Mouse (Mus musculus): Measurements from ENCODE around the gene Myl6.

Gene Myl6

DNA sequence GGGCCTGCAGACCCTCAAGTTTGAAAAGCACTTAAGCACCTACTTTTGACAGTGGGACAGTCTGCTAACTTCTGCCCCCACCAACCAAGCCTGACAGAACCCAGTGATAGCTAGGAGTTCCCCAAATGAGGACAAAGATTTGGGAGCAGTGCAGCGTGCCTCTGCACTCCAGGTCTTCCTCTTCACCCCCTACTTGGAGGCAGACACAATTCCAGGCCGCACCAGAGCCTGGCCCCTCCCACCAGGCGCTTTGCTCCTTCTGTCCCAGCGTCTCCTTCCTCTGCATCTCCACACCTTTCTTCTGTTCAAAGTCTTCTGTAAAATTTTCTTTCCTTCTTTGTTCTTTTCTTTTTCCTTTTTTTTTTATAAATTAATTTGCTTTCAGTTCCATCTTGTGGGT lies 4.2 kb downstream of the Myl6 start:
- no peak for DNase-seq (ENCODE audit: low read depth, low spot score)

DNA sequence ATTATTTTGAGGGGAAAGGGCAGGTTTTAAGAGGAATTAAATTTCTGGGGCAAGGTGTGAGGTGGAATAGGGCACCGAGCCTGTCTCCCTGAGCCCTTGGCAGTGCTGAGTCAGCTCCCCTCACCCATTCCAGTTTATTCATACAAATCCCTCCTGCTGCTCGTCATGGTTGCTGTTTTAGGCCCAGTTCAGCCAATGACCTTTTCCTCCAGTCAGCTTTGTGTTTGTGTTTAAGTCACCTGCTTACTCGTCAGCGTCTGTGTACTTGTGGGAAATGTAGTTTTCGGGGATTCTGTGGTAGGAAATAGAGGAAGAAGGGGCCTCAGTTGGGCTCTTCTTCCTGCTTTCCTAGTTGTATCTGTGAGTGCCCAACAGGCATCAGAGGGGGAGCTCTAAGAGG lies 4.6 kb downstream of the Myl6 start:
- no peak for DNase-seq (ENCODE audit: low read depth, low spot score)

DNA sequence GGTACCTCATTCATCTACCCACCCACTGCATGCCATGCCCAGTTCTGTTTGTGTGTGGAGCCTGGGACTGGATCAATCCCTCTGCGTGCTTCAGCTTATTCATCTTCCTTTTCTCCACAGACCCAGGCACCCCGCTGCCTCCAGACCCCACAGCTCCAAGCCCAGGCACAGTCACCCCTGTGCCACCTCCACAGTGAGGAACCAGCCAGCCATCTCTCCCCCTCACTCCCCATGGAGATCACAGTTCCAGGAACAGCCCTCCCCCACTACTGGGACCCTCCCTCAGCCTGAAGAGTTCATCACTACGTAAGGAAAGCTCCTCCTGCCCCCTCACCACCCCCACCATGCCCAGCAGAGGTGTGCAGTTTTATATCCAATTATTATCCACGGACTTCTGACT lies 5.2 kb downstream of the Myl6 start:
- no peak for DNase-seq (ENCODE audit: low read depth, low spot score)

DNA sequence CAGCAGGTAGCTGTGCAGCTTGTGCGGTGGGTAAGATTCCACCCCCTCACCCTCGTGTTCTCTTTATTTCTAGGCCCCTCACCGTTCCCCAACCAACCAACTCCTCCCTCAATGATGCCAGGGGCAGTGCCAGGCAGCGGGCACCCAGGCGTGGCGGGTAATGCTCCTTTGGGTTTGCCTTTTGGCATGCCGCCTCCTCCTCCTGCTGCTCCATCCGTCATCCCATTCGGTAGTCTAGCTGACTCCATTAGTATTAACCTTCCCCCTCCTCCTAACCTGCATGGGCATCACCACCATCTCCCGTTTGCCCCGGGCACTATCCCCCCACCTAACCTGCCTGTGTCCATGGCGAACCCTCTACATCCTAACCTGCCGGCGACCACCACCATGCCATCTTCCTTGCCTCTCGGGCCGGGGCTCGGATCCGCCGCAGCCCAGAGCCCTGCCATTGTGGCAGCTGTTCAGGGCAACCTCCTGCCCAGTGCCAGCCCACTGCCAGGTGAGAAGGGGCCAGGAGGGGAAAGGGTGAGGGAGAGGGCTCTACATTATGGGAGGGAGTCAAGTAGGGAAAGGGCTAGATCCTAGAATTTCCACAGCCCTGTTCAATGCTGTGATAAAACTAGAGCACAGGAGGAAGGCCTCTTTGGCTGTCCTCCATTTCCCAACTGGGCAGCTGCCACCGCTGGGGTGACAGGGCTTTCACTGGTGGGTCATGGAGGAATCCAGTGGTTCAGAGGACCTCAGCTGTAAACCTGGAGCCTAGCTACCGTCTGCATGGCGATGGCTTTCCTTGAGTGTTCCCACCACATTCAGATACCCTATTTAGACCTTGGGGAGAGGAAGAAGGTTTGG lies 5.9 kb downstream of the Myl6 start:
- no peak for DNase-seq (ENCODE audit: low read depth, low spot score)

DNA sequence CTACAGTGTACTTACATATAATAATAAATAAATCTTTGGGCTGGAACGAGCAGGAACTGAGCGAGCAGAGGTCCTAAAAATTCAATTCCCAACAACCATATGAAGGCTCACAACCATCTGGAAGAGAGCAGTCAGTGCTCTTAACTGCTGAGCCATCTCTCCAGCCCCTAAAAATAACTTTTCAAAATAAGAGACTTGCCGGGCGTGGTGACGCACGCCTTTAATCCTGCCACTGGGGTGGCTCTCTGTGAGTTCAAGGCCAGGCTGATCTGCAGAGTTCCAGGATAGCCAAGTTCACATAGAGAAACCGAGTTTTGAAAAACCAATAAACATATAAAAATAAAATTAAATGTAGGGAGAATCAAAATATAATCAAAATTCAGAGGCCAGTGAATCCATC lies 7.6 kb downstream of the Myl6 start:
- no peak for DNase-seq (ENCODE audit: low read depth, low spot score)

DNA sequence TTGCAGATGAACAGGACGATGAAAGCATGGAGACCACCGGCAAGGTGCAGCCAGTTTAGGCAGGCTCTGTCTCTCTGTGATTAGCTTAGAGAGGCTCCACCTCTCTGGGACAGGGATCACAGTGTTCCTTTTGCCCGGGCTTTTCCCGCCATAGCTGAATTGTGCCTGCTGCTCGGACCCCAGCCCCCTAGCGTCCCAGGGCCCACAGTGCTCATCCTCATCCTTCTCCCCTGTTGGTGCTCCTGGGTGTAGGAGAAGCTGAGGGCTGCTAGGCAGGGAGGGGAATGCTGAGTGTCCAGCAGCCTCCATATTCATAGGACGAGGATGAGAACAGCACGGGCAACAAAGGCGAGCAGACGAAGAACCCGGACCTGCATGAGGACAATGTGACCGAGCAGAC lies 19.6 kb downstream of the Myl6 start:
- DNase-seq (ENCODE audit: low read depth, low spot score) = no peak

DNA sequence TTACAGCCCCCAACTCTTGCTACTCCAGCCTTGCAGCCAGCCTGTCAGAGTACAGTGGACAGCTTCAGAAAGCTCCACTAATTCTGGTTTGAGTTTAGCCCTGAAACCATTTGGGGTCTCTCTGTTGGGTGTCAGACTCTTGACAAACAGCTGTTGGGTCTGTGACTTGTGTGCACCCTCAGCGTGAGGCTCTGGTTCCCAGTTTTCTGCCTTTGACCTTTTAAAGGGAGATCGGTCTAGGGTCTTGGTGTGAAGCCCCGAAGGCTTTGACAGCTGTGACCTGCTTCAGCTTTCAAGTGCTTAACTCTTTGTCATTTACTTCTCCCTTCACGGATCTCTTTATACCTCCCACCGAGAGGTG lies 33.7 kb downstream of the Myl6 start:
- no peak for DNase-seq (ENCODE audit: low read depth, low spot score)

DNA sequence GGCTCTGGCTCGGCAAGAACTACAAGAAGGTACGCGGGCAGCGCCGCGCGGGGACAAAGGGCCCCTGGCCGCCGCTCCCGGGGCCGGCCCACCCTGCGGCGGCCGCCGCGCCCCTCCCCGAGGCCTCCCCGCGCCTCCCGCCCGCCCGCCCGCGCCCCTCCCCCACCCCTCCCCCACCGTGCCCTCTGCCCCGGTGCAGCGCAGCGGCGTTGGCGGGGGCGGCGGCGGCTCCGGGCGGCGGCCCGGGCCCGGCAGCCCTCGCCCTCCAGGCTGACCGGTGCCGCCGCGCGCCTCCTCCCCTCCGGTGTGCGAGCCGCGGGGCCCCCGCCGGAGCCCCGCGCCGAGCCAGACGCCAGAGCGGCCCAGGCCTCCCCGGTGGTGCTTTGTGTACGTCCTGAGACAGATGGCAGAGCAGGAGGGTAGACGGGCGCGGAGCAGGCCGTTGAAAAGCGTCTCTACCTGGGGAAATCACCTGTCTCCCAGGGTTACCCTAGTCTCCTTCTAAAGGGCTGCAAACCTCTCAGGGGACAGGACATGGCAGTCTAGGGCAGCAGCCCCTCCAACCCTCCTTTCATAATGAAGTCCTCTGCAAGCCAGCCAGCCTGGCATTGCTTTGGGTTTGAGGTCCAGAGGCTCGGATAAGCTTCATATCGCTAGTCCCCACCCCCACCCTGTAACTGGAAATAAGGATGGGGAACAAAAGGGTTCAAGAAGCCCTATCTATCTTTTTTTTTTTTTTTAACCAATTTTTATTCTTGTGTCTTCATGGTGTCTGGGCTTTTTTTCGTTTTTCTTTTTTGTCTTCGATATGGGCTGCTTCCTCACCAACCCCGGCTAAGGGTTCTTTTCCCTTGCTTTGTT lies 34.3 kb downstream of the Myl6 start:
- DNase-seq (ENCODE audit: low read depth, low spot score) = no peak

DNA sequence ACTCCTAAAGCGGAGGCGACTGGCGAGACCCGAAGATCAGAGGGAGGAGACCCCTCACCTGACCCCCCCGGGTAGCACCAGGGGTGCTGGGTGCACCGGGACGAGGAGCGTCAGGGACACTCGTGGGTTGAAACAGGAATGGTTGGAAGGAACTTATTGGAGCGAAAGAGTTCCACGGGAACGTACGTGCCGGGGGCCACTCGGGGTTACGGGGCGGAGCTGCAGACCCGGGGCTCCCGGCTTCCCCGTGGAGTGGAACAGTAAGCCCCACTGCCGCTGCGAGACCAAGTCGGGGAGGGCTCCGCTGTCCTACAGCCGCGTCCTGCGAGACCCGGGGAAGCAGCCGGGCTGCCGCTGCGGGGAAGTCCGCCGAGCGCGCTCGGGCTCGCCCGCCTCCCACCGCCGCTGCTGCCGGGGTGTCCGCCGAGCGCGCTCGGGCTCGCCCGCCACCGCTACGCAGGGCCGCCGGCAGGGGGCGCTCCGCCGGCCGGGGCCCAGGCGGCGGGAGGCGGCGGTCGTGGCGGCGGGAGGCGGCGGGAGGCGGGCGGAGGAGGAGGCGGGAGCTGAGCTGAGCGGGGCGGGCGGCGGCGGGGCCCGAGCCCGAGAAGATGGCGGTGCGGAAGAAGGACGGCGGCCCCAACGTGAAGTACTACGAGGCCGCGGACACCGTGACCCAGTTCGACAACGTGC lies 35.1 kb downstream of the Myl6 start, which contains the start of gene Smarcc2:
Gene Smarcc2 (plus strand): TSS at position 530 of the 690 bp plus-strand sequence.
- DNase-seq (ENCODE audit: low read depth, low spot score) = no peak

DNA sequence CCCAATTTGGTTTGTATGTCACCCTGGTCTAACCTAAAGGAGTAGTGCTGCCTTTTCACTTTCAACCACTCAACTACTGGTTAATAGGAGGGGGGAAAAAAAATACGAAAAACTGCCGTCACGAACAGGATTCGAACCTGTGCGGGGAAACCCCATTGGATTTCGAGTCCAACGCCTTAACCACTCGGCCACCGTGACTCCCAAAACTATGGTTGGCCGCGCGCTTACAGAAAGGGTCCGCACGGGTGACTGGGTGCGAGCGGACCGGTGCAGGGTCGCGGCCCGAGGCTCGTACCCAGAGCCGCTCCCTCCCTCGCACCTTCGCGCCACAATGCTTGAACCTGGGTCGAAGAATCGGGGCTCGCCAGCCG lies 35.6 kb downstream of the Myl6 start:
- peak; percentile 56 for DNase-seq (ENCODE audit: low read depth, low spot score)

DNA sequence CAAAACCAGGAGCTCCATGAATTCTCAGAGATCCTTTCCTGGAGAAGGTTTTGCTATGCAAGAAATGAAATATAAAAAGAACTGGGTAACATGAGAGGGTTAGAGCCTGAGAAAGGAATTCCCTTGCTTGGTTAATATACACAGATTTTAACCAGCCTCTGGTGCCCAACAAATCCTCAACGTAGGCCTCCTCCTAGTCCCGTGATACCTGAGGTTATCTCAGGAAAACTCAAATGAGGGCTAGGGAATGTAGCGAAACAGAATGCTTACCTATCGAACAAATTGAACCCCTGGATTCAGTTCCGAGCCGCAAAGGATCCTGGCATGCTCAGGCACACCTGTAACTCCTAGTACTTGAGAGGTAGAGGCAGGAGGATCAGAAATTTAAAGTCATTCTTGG lies 36.3 kb downstream of the Myl6 start:
- DNase-seq (ENCODE audit: low read depth, low spot score) = no peak

DNA sequence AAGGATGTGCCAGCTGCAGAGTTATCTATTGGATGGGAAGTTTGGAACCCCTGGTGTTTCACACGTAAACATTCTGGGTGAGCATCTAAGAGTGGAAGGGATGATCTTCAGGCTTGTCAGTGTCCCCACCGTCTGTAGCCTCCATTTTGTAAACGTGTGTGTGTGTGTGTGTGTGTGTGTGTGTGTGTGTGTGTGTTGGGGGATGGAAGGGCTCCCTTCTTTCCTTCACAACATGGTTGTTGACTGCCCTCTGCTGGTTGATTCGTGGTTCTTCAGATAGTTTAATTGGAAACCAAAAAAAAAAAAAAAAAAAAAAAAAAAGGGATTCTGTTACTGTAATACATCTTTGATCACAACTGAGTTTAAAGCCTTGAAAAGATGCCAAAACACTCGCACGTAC lies 38.7 kb downstream of the Myl6 start:
- peak; percentile 88 for DNase-seq (ENCODE audit: low read depth, low spot score)

DNA sequence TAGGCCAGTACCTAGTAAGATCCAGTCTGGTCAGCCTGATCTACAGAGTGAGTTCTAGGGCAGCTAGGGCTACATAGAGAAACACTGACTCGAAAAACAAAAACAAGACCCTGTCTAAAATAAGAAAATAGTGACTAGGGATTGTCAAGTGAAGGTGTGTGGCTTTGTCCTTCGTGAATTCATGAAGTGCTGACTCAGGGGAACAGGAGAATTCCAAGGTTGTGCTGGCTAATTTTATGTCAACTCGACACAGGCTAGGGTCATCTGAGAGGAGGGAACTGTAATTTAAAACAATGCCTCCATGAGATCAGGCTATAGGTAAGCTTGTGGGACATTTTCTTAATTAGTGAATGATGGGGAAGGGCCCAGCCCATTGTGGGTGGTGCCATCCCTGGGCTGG lies 39.5 kb downstream of the Myl6 start:
- DNase-seq (ENCODE audit: low read depth, low spot score) = no peak

DNA sequence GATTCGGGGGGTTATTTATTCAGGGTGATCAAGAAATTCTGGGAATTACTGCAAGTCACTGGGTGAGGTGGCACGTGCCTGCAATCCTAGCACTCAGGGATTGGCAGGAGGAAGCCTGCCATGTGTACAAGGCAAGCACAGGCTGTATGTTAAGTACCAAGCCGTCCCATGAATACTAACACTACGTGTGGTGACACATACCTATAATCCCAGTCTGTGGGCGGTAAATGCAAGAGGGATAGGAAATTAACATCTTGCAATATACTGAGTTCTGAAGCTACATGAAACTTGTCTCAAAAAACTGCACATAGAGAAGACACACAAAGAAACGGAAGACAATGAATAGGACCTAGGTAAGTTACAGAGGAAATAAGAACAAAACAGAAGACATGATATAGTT lies 42.9 kb downstream of the Myl6 start:
- DNase-seq (ENCODE audit: low read depth, low spot score) = no peak

DNA sequence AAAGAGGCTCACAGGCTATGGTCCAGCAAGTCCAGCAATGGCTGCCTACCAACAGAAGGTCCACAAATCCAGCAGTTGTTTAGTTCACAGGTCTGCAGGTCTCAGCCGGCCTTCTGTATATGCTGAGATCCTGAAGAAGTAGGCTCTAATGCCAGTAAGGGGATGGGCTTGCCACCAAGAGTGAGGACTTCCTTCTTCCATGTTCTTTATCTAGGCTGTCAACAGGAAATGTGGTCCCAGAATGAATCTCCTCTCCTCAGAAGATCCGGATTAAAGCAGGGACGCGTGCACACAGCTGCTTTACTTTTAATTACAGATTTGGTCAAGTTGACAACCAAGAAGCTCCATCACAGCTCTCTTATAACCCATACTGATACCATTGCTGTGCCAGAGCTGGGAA lies 48.5 kb downstream of the Myl6 start:
- no peak for DNase-seq (ENCODE audit: low read depth, low spot score)

DNA sequence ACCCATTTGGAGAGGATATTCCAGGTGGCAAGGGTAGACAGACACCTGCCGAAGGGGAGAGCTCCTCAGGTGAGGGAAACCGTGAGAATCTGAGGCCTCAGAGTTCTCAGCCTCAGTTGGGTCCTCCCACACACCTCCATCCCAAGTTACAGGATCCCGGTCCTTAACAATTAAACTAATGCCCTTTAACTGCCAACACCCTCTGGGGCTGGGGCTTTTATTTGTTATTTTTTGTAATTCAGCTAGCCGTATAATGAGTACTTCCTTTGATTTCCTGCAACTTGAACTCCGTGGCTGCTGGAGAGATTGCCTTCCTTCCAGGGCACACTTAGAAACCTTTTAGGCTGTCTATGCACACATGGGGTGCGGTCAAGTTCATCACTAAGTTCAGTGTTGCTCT lies 49.6 kb downstream of the Myl6 start:
- no peak for DNase-seq (ENCODE audit: low read depth, low spot score)

DNA sequence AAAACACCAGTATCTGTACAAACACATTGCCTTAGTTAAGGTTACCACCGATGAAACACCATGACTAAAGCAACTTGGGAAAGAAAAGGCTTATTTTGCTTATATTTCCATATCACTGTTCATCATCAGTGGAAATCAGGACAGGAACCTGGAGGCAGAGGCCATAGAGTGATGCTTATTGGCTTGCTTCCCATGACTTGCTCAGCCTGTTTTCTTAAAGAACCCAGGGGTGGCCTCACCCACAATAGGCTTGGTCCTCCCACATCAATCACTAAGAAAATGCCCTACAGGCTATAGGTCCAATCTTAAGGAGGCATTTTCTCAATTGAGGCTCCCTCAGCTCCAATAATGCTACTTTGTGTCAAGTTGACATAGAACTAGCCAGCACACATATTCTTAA lies 51.2 kb downstream of the Myl6 start:
- no peak for DNase-seq (ENCODE audit: low read depth, low spot score)

DNA sequence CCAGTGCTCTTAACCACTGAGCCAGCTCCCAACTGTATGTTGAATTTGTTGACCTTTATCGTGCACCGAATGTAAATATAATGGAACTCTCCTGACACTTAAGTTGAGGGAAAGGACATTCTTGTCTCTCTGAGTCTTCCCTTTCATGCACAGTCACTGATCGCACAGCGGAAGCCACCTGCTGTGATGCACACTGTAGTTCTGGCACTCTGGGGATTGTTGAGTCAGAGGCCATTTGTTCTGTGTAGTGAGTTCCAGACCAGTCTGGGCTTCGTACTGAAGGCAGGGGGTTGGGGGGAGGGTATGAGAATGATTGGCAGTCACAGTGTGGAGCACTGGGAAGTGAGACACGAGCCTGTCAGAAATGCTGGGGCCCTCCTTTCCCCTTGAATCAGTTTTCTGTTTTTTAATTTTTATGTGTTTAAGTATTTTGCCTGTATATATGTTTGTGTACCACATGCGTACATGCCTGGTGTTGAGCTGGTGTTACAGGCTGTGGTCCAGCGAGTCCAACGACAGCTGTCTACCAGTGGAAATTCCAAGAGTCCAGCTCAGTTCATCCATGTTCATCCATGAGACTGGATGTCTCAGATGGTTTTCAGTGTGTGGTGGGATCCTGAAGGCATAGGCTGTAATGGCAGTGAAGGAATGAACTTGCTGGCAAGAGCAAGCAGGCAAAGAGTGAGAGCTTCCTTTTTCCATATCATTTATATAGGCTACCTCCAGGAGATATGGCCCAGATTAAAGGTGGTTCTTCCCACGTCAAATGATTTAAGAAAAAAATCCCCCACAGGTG lies 52.4 kb downstream of the Myl6 start:
- DNase-seq (ENCODE audit: low read depth, low spot score) = no peak

Measured in telencephalon, adult 2 months (tissue).